Mouse (Mus musculus): Measurements from ENCODE around the gene Mgat1. TPM values are rescaled to one million over a fixed set of nuclear protein-coding genes. Genes with fewer than 3 reads are reported as not detected.
"Not testable (repeated sequence)": the region's sequence is repeated elsewhere in the genome, so short reads cannot be mapped to it uniquely, and the experiment has no call there.

Mgat1 gene
- polyA plus RNA-seq, 1 experiment from 2014 or later = 35.3 TPM

DNA sequence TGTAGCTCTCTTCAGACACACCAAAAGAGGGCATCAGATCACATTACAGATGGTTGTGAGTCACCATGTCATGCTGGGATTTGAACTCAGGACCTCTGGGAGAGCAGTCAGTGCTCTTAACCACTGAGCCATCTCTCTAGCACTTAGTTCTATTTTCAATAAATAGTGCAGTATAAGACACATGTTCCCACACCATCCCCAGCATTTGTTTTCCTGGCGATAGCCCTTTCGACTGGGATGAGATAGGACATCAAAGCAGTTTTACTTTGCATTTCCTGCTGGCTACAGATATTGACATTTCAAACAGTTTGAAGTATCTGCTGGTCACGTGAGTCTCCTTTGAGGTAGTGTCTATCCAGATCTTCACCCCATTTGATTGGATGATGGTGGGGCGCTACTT is 26.4 kb downstream of the Mgat1 start:
- Histone ChIP-seq H3K4me2 (no peak overlapping the region), H3K36me3 (replicated peaks) (no peaks in the 10 kb centered on the region), H3K9ac (no peak overlapping the region), H3K4me1 (peaks cover 4% of the 10 kb centered on the region; the same call in 1 of the 2 replicates), H3K4me3 (no peak overlapping the region), H3K27me3 (replicated peaks) (no peaks in the 10 kb centered on the region), H3K9me3 (no peaks in the 10 kb centered on the region), H3K27ac (no peak overlapping the region)
- no peak for ATAC-seq (replicated peaks)
- WGBS = 88% methylated on average over 4 of the region's 4 CpGs

GRCm38 (mm10) chr11:49271334-49271733 is 27.3 kb downstream of the Mgat1 start:
- no peaks in the 10 kb centered on the region for H3K36me3 ChIP-seq (replicated peaks)
- H3K27me3 ChIP-seq (replicated peaks) = no peaks in the 10 kb centered on the region
- WGBS = 30% methylated on average over 7 of the region's 7 CpGs
- H3K4me1 ChIP-seq = peaks cover 4% of the 10 kb centered on the region; the same call in 1 of the 2 replicates
- ATAC-seq (replicated peaks) = peak; percentile 57
- no peaks in the 10 kb centered on the region for H3K9me3 ChIP-seq
- no peak overlapping the region for H3K9ac ChIP-seq
- H3K4me2 ChIP-seq = no peak overlapping the region
- no peak overlapping the region for H3K4me3 ChIP-seq
- no peak overlapping the region for H3K27ac ChIP-seq

- peaks cover 4% of the 10 kb centered on the region; the same call in 1 of the 2 replicates for H3K4me1 ChIP-seq
- WGBS = 49% methylated on average over 11 of the region's 11 CpGs
- peak overlapping the region; percentile 13; the same call in 1 of the 2 replicates for H3K4me2 ChIP-seq
- ATAC-seq (replicated peaks) = peak; percentile 54
- no peaks in the 10 kb centered on the region for H3K9me3 ChIP-seq
- no peak overlapping the region for H3K9ac ChIP-seq
- H3K27ac ChIP-seq = peak overlapping the region; percentile 54; the same call in 1 of the 2 replicates
- no peaks in the 10 kb centered on the region for H3K27me3 ChIP-seq (replicated peaks)
- no peak overlapping the region for H3K4me3 ChIP-seq
- H3K36me3 ChIP-seq (replicated peaks) = no peaks in the 10 kb centered on the region
Measured at GRCm38 (mm10) chr11:49273834-49274519, 30.0 kb downstream of the Mgat1 start.

DNA sequence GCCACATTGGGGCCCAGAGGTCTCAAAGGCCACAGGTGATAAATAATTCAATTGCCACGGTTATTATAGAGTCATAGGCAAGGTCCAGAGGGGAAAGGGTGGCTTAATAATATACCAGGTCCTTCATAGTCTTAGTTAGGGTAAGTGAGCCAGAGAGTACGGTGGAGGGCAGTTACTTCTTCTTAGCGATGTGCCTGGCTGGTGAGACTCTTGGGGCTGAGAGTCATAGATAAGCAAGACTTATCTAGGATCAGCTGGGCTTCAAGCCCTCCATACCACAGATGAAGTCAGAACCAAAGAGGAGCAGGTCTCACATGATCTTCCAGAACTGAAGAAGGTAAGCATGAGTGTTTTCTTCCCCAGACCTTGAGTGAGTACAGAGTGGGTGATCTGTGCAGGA is 34.2 kb downstream of the Mgat1 start, which contains the start of gene Olfr1393:
Olfr1393 (plus strand) TSS at position 83 of the 400 bp plus-strand sequence.
- no peaks in the 10 kb centered on the region for H3K9me3 ChIP-seq

GRCm38 (mm10) chr11:49284982-49285381 is 41.0 kb downstream of the Mgat1 start, which contains the start of gene Olfr1392:
Gene Olfr1392 (plus strand): TSS chr11:49285282.
- not testable (repeated sequence) for H3K4me1 ChIP-seq; H3K27ac ChIP-seq; H3K4me3 ChIP-seq; H3K9ac ChIP-seq; H3K36me3 ChIP-seq (replicated peaks); ATAC-seq (replicated peaks); H3K4me2 ChIP-seq; H3K9me3 ChIP-seq; H3K27me3 ChIP-seq (replicated peaks)
- WGBS = 43% methylated on average over 1 of the region's 1 CpGs

More for the DNA sequence above, 34.2 kb downstream of the Mgat1 start, which contains the start of gene Olfr1393:
- Histone ChIP-seq H3K27ac (no peak within 1 kb of the TSS), H3K4me3 (no peak within 1 kb of the TSS), H3K9ac (no peak within 1 kb of the TSS), H3K27me3 (replicated peaks) (no peaks in the 10 kb centered on the region), H3K36me3 (replicated peaks) (no peaks in the 10 kb centered on the region), H3K4me2 (no peak within 1 kb of the TSS), H3K4me1 (peaks cover 4% of the 10 kb centered on the region; the same call in 1 of the 2 replicates)
- ATAC-seq (replicated peaks) = no peak
- WGBS = 82% methylated on average over 3 of the region's 3 CpGs

DNA sequence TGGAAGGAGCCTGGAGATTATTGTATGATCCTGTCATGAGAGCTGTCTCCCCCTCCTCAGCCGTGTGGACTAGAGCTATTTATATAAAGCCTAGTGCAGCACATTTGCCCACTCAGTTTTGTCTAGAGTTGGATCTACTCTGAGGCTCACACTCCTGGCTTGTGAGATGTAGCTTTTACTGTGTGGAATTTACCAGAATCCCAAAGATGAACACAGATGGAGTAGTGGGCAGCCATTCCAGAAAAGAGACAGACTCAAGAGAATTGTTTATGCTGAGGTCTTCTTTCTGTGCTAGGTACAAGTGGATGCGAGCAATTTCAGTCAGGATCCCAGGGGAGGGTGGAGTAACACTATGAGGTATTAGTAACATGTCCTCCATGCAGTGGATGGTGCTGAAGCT is 43.3 kb downstream of the Mgat1 start:
- H3K27ac ChIP-seq = no peak overlapping the region
- 92% methylated on average over 2 of the region's 2 CpGs for WGBS
- H3K4me1 ChIP-seq = no peaks in the 10 kb centered on the region
- no peaks in the 10 kb centered on the region for H3K9me3 ChIP-seq
- no peak overlapping the region for H3K9ac ChIP-seq
- H3K4me2 ChIP-seq = no peak overlapping the region
- H3K4me3 ChIP-seq = no peak overlapping the region
- H3K36me3 ChIP-seq (replicated peaks) = no peaks in the 10 kb centered on the region
- H3K27me3 ChIP-seq (replicated peaks) = no peaks in the 10 kb centered on the region
- no peak for ATAC-seq (replicated peaks)

- H3K36me3 ChIP-seq (replicated peaks) = no peaks in the 10 kb centered on the region
- ATAC-seq (replicated peaks) = no peak
- H3K9me3 ChIP-seq = no peaks in the 10 kb centered on the region
- H3K27me3 ChIP-seq (replicated peaks) = no peaks in the 10 kb centered on the region
- no peak overlapping the region for H3K9ac ChIP-seq
- H3K27ac ChIP-seq = no peak overlapping the region
- H3K4me3 ChIP-seq = no peak overlapping the region
- no peak overlapping the region for H3K4me2 ChIP-seq
- no peaks in the 10 kb centered on the region for H3K4me1 ChIP-seq
- WGBS = 60% methylated on average over 3 of the region's 3 CpGs
Measured at GRCm38 (mm10) chr11:49292777-49293176, 48.8 kb downstream of the Mgat1 start.

DNA sequence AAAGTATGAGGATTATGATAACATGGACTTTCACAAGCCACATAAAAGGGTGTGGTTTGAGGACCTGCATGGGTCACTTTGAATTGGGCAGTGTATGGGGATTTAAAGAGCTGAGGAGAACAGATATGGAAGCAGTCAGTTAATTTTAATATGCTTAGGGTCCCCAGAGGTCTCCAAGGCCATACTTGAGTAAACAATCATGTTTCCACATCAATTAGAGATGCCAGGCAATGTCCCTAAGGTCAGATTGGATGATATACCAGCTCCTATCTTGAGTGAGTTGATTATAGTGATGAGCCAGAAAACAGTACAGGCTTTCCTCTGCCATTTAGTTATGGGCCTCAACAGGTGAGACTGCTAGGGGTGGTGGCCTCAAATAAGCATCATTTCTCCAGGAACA is 60.5 kb downstream of the Mgat1 start, which contains the start of gene Olfr10:
Olfr10 (plus strand) TSS at position 301 of the 400 bp plus-strand sequence.
- Histone ChIP-seq H3K4me3 (no peak within 1 kb of the TSS), H3K36me3 (replicated peaks) (no peaks in the 10 kb centered on the region), H3K9me3 (no peaks in the 10 kb centered on the region), H3K9ac (no peak within 1 kb of the TSS), H3K27ac (no peak within 1 kb of the TSS), H3K4me1 (no peaks in the 10 kb centered on the region), H3K27me3 (replicated peaks) (no peaks in the 10 kb centered on the region), H3K4me2 (no peak within 1 kb of the TSS)
- ATAC-seq (replicated peaks) = no peak

DNA sequence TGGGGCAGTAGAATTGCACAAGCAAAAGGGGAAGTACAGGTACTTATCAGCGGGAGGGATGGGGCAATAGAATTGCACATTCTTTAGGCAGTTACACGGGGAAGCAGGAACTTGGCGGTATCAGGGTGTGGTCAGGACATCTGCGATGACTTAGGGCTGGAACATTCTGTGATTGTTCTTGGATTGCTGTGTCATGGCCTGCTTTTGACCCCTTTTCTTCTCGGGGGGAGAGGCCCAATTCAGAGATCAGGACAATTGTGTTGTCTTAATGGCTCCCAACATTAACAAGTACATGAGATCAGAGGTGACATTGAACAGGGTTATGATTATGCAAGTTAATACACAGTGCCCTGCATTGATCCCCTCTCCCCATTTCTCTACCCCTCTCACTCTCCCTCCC is 64.6 kb downstream of the Mgat1 start:
- H3K4me1 ChIP-seq; H3K4me2 ChIP-seq; H3K9me3 ChIP-seq; H3K9ac ChIP-seq; H3K36me3 ChIP-seq (replicated peaks); ATAC-seq (replicated peaks); H3K27ac ChIP-seq; H3K27me3 ChIP-seq (replicated peaks); H3K4me3 ChIP-seq: not testable (repeated sequence)
- WGBS = 93% methylated on average over 5 of the region's 5 CpGs

Other genes starting within 250 kb of the Mgat1 start
- gene 9930111J21Rik2, start 192.9 kb upstream of the Mgat1 start, polyA plus RNA-seq (2015; fragmentation: Nextera tagmentation; extraction: Ambion mirVana) = 0.37 and 0.38 TPM in 2 replicates
- gene Tgtp2, start 180.0 kb upstream of the Mgat1 start, polyA plus RNA-seq (2015; fragmentation: Nextera tagmentation; extraction: Ambion mirVana) = 0.68 TPM in 1 of 2 replicates, not detected in the other
- 0.35 and 0.56 TPM in 2 replicates for gene Ifi47, start 167.6 kb upstream of the Mgat1 start, polyA plus RNA-seq (2015; fragmentation: Nextera tagmentation; extraction: Ambion mirVana)
- gene Olfr1396, start 129.3 kb upstream of the Mgat1 start, polyA plus RNA-seq (2015; fragmentation: Nextera tagmentation; extraction: Ambion mirVana) = 0.11 TPM in 1 of 2 replicates, not detected in the other
- not detected in 2 replicates for gene Olfr1395, start 101.9 kb upstream of the Mgat1 start, polyA plus RNA-seq (2015; fragmentation: Nextera tagmentation; extraction: Ambion mirVana)
- not detected in 2 replicates for gene Olfr1394, start 89.8 kb upstream of the Mgat1 start, polyA plus RNA-seq (2015; fragmentation: Nextera tagmentation; extraction: Ambion mirVana)
- 0.09 and 0.15 TPM in 2 replicates for gene Btnl9, start 57.0 kb upstream of the Mgat1 start, polyA plus RNA-seq (2015; fragmentation: Nextera tagmentation; extraction: Ambion mirVana)
- 45.1 and 46.0 TPM in 2 replicates for gene Zfp62, start 40.9 kb upstream of the Mgat1 start, polyA plus RNA-seq (2015; fragmentation: Nextera tagmentation; extraction: Ambion mirVana)
- gene Olfr1393, start 34.1 kb downstream of the Mgat1 start, polyA plus RNA-seq (2015; fragmentation: Nextera tagmentation; extraction: Ambion mirVana) = 0.05 TPM in 1 of 2 replicates, not detected in the other
- gene Olfr1392, start 41.1 kb downstream of the Mgat1 start, polyA plus RNA-seq (2015; fragmentation: Nextera tagmentation; extraction: Ambion mirVana) = 0.04 and 0.05 TPM in 2 replicates
- not detected in 2 replicates for gene Olfr10, start 60.5 kb downstream of the Mgat1 start, polyA plus RNA-seq (2015; fragmentation: Nextera tagmentation; extraction: Ambion mirVana)
- gene Olfr1391, start 78.6 kb downstream of the Mgat1 start, polyA plus RNA-seq (2015; fragmentation: Nextera tagmentation; extraction: Ambion mirVana) = not detected in 2 replicates
- gene Olfr1390, start 91.0 kb downstream of the Mgat1 start, polyA plus RNA-seq (2015; fragmentation: Nextera tagmentation; extraction: Ambion mirVana) = not detected in 2 replicates
- not detected in 2 replicates for gene Olfr1389, start 178.9 kb downstream of the Mgat1 start, polyA plus RNA-seq (2015; fragmentation: Nextera tagmentation; extraction: Ambion mirVana)
- gene Olfr1388, start 192.4 kb downstream of the Mgat1 start, polyA plus RNA-seq (2015; fragmentation: Nextera tagmentation; extraction: Ambion mirVana) = 0.05 TPM in 1 of 2 replicates, not detected in the other
- gene Olfr1387, start 211.2 kb downstream of the Mgat1 start, polyA plus RNA-seq (2015; fragmentation: Nextera tagmentation; extraction: Ambion mirVana) = not detected in 2 replicates
- not detected in 2 replicates for gene Olfr1386, start 220.9 kb downstream of the Mgat1 start, polyA plus RNA-seq (2015; fragmentation: Nextera tagmentation; extraction: Ambion mirVana)
- 0.05 and 0.08 TPM in 2 replicates for gene Olfr1385, start 244.9 kb downstream of the Mgat1 start, polyA plus RNA-seq (2015; fragmentation: Nextera tagmentation; extraction: Ambion mirVana)